Comparison of ENCODE assay signal across 8 mouse cellular contexts in the genomic region with DNA sequence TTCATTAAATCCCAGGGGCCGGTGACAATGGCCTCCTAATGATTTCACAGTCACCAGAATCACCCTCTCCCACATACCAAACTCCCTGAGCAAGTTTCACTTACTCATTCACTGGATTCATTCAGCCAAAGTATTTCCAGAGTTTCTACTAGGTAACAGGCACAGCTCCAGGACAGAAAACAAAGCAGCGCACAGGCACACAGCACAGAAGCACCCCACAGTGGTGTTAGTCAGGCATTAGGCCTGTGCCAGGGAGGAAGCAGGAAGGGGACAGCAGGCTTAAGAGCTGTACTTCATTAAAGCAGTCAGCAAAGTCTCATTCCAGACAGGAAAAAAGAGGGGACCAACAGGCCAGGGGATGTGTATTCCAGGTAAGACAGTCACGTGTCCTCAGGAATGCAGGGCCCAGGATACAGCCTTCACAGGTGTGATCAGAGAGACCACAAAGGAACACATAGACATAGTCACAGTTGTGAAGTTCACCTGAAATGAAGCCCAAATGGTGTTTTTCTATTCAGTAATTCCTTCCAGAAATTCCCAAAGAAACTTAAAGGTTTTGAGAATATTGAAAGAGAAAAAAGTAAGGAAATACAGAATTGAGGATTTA.
DNase-seq lines count a peak whose midpoint lies in the region; ATAC-seq lines count a peak whose summit lies in the region.

No protein-coding gene starts in this region.

- H3K9ac ChIP-seq in embryonic facial prominence, embryonic 14.5 days (ENCODE audit: low read depth, low read length): no peak overlapping the region
- H3K9ac ChIP-seq in heart, embryonic 15.5 days: no peak overlapping the region
- H3K9ac ChIP-seq in lung, embryonic 16.5 days (ENCODE audit: low read length): peak overlapping the region; percentile 48

- H3K27ac ChIP-seq in embryonic facial prominence, embryonic 14.5 days (replicated peaks; ENCODE audit: low read depth, low read length): peak overlapping the region; percentile 48; the same call in 1 of the 2 replicates
- peak overlapping the region; percentile 74 for H3K27ac ChIP-seq in heart, embryonic 15.5 days
- peak overlapping the region; percentile 88 for H3K27ac ChIP-seq in lung, embryonic 16.5 days (ENCODE audit: low read length)

- peak; percentile 57 for DNase-seq in right cerebral cortex, adult 18-20 months
- DNase-seq in right cerebral cortex, postnatal 4 days: no peak
- peak; percentile 69 for DNase-seq in embryonic facial prominence, embryonic 14.5 days (ENCODE audit: low spot score)
- DNase-seq in kidney, postnatal 36 days: peak; percentile 80 to 89
- no peak for DNase-seq in spleen, postnatal 4 days (ENCODE audit: low spot score in 2 of 2)
- DNase-seq in ovary, postnatal 14 days (ENCODE audit: low spot score): no peak

- H3K9me3 ChIP-seq in embryonic facial prominence, embryonic 14.5 days (ENCODE audit: control insufficient read depth, low read length): no peaks in the 10 kb centered on the region
- no peaks in the 10 kb centered on the region for H3K9me3 ChIP-seq in heart, embryonic 15.5 days (replicated peaks)
- H3K9me3 ChIP-seq in lung, embryonic 16.5 days (ENCODE audit: control insufficient read depth, low read length): no peaks in the 10 kb centered on the region

- H3K4me2 ChIP-seq in embryonic facial prominence, embryonic 14.5 days (ENCODE audit: low read depth, low read length): no peak overlapping the region
- no peak overlapping the region for H3K4me2 ChIP-seq in heart, embryonic 15.5 days
- peak overlapping the region; percentile 39 for H3K4me2 ChIP-seq in lung, embryonic 16.5 days (ENCODE audit: low read depth, low read length)

- H3K4me1 ChIP-seq in embryonic facial prominence, embryonic 14.5 days (ENCODE audit: control insufficient read depth, insufficient read depth, low read length): peaks cover 35% of the 10 kb centered on the region
- peaks cover 42% of the 10 kb centered on the region for H3K4me1 ChIP-seq in heart, embryonic 15.5 days (replicated peaks)
- peaks cover 51% of the 10 kb centered on the region for H3K4me1 ChIP-seq in lung, embryonic 16.5 days (replicated peaks; ENCODE audit: control insufficient read depth, insufficient read depth, low read length)

- no peaks in the 10 kb centered on the region for H3K27me3 ChIP-seq in embryonic facial prominence, embryonic 14.5 days (replicated peaks; ENCODE audit: control insufficient read depth, insufficient read depth, low read length)
- no peaks in the 10 kb centered on the region for H3K27me3 ChIP-seq in heart, embryonic 15.5 days
- no peaks in the 10 kb centered on the region for H3K27me3 ChIP-seq in lung, embryonic 16.5 days (ENCODE audit: control insufficient read depth, insufficient read depth, low read depth, low read length)

- H3K4me3 ChIP-seq in embryonic facial prominence, embryonic 14.5 days (ENCODE audit: low read depth, low read length): no peak overlapping the region
- no peak overlapping the region for H3K4me3 ChIP-seq in heart, embryonic 15.5 days
- H3K4me3 ChIP-seq in lung, embryonic 16.5 days (ENCODE audit: low read length): no peak overlapping the region; the same call in 1 of the 2 replicates

- ATAC-seq in embryonic facial prominence, embryonic 14.5 days (ENCODE audit: low read depth): peak; percentile 64
- ATAC-seq in heart, embryonic 15.5 days (replicated peaks; ENCODE audit: insufficient number of reproducible peaks, insufficient read depth, low FRiP score, low read depth): peak; percentile 72
- peak; percentile 75 for ATAC-seq in lung, embryonic 16.5 days (ENCODE audit: low read depth)

- H3K36me3 ChIP-seq in embryonic facial prominence, embryonic 14.5 days (ENCODE audit: control insufficient read depth, insufficient read depth, low read length): no peaks in the 10 kb centered on the region
- H3K36me3 ChIP-seq in heart, embryonic 15.5 days: no peaks in the 10 kb centered on the region
- H3K36me3 ChIP-seq in lung, embryonic 16.5 days (ENCODE audit: control insufficient read depth, insufficient read depth, low read length): no peaks in the 10 kb centered on the region

- 18% methylated on average over 3 of the region's 3 CpGs for WGBS in embryonic facial prominence, embryonic 14.5 days
- 30% methylated on average over 3 of the region's 3 CpGs for WGBS in heart, embryonic 15.5 days
- 29% methylated on average over 3 of the region's 3 CpGs for WGBS in lung, embryonic 16.5 days

Comparison
In these comparisons a context has a peak if more than half of its experiments do, and no peak if none do; other contexts are left out.
1. DNase-seq: peak in right cerebral cortex, adult 18-20 months (single experiment), embryonic facial prominence, embryonic 14.5 days (single experiment) and kidney, postnatal 36 days (2 of 2); none in right cerebral cortex, postnatal 4 days (single experiment), spleen, postnatal 4 days (0 of 2) and ovary, postnatal 14 days (single experiment).
2. Peak in every context shown above with its lines, with median percentiles within 50 percentile points of each other: ATAC-seq and H3K27ac ChIP-seq.